Mouse (Mus musculus) CH12.LX (cell line): ENCODE measurements around the gene Fra10ac1. TPM values are rescaled to one million over a fixed set of nuclear protein-coding genes. Genes with fewer than 3 reads are reported as not detected.

Experiments used
- DNase-seq: peaks from one replicate; pipeline ENCODE4 v3.0.0-alpha.2; 2013; ENCODE audit errors: extremely low read depth
- H3K27ac ChIP-seq: 2 replicates; pipeline ENCODE4 v1.5.1; 2012; ENCODE audit warnings: low read depth, mild to moderate bottlenecking, control low read depth, moderate library complexity; ENCODE audit not compliant: insufficient read depth
- H3K27me3 ChIP-seq: replicated peaks from 2 replicates; pipeline ENCODE3; 2012; ENCODE audit warnings: inconsistent platforms
- H3K36me3 ChIP-seq, 2 experiments: replicated peaks in 1 of 2; 2 replicates each; pipeline versions ENCODE3 to v1.6.1; 2012; ENCODE audit warnings: inconsistent platforms in 1 of 2, low read length in 1 of 2, mild to moderate bottlenecking in 1 of 2, mixed read lengths in 1 of 2, moderate library complexity in 1 of 2; ENCODE audit not compliant: control insufficient read depth in 1 of 2, insufficient read depth in 1 of 2
- H3K4me1 ChIP-seq, 2 experiments: 2 replicates each; pipeline ENCODE4 v1.6.1; 2012; ENCODE audit warnings: inconsistent platforms in 1 of 2, moderate library complexity in 1 of 2; ENCODE audit not compliant: insufficient read depth in 2 of 2, control insufficient read depth in 1 of 2
- H3K4me2 ChIP-seq: 2 replicates; pipeline ENCODE4 v1.6.1; 2012; ENCODE audit warnings: low read depth, mild to moderate bottlenecking, control low read depth; ENCODE audit not compliant: poor library complexity, insufficient read depth, severe bottlenecking
- H3K4me3 ChIP-seq, 3 experiments: fragments of 150-350 bp in 1 of 3; sonication (generic) in 1 of 3; replicated peaks in 1 of 3; 2 replicates each; pipeline versions ENCODE3 to v1.5.1; 2011 to 2012; ENCODE audit warnings: low read depth in 2 of 3, low read length in 2 of 3, mild to moderate bottlenecking in 2 of 3, moderate library complexity in 2 of 3, control low read depth in 1 of 3, improper control_type of control experiment in 1 of 3, inconsistent platforms in 1 of 3, mixed read lengths in 1 of 3; ENCODE audit not compliant: poor library complexity in 1 of 3
- H3K79me2 ChIP-seq: replicated peaks from 2 replicates; pipeline ENCODE4 v1.6.1; 2012; ENCODE audit warnings: mild to moderate bottlenecking, moderate library complexity; ENCODE audit not compliant: control insufficient read depth, poor library complexity, insufficient read depth, severe bottlenecking; ENCODE audit errors: extremely low read depth
- H3K9ac ChIP-seq: 2 replicates; pipeline ENCODE4 v1.6.1; 2012; ENCODE audit warnings: low read depth, mild to moderate bottlenecking, control low read depth, moderate library complexity; ENCODE audit not compliant: insufficient read depth
- H3K9me3 ChIP-seq: replicated peaks from 2 replicates; pipeline ENCODE3; 2012; ENCODE audit warnings: low read length, inconsistent platforms, mixed read lengths
- CHD1 ChIP-seq: IDR thresholded peaks from 2 replicates; pipeline ENCODE4 v1.6.1; 2012; ENCODE audit warnings: low read depth, low read length, improper control_type of control experiment, inconsistent platforms
- CHD2 ChIP-seq: IDR thresholded peaks from 2 replicates; pipeline ENCODE4 v1.6.1; 2011; ENCODE audit warnings: low read length, improper control_type of control experiment
- CTCF ChIP-seq, 2 experiments: IDR thresholded peaks in 1 of 2; conservative IDR thresholded peaks in 1 of 2; 2 replicates each; pipeline ENCODE4 v1.5.1; 2011 to 2012; ENCODE audit warnings: low read depth in 2 of 2, low read length in 2 of 2, improper control_type of control experiment in 1 of 2, inconsistent platforms in 1 of 2, mild to moderate bottlenecking in 1 of 2, moderate library complexity in 1 of 2
- E2F4 ChIP-seq: IDR thresholded peaks from 2 replicates; pipeline ENCODE4 v1.6.1; 2011; ENCODE audit warnings: low read depth, low read length, improper control_type of control experiment; ENCODE audit not compliant: insufficient replicate concordance
- ELF1 ChIP-seq: IDR thresholded peaks from 2 replicates; pipeline ENCODE4 v1.6.1; 2014; ENCODE audit warnings: low read depth, mild to moderate bottlenecking, inconsistent platforms, low read length, improper control_type of control experiment
- IRF4 ChIP-seq: IDR thresholded peaks from 2 replicates; pipeline ENCODE4 v1.6.1; 2014; ENCODE audit warnings: low read depth, mild to moderate bottlenecking, inconsistent platforms, low read length, improper control_type of control experiment
- JUN ChIP-seq: IDR thresholded peaks from 2 replicates; pipeline ENCODE4 v1.6.1; 2011; ENCODE audit warnings: low read depth, mild to moderate bottlenecking, low read length, improper control_type of control experiment, moderate library complexity; ENCODE audit not compliant: insufficient read depth
- JUND ChIP-seq: conservative IDR thresholded peaks from 2 replicates; pipeline ENCODE4 v1.6.1; 2011; ENCODE audit warnings: low read depth, low read length, improper control_type of control experiment
- KAT2A ChIP-seq: IDR thresholded peaks from 2 replicates; pipeline ENCODE4 v1.6.1; 2012; ENCODE audit warnings: low read length, improper control_type of control experiment, inconsistent platforms; ENCODE audit not compliant: insufficient replicate concordance
- MAX ChIP-seq: IDR thresholded peaks from 2 replicates; pipeline ENCODE4 v1.6.1; 2011; ENCODE audit warnings: low read length, improper control_type of control experiment
- MEF2A ChIP-seq: IDR thresholded peaks from 2 replicates; pipeline ENCODE4 v1.6.1; 2014; ENCODE audit warnings: low read depth, mild to moderate bottlenecking, inconsistent platforms, low read length, improper control_type of control experiment, borderline replicate concordance
- NELFE ChIP-seq: IDR thresholded peaks from 2 replicates; pipeline ENCODE4 v1.6.1; 2011; ENCODE audit warnings: low read depth, low read length, improper control_type of control experiment
- POLR2AphosphoS2 ChIP-seq: IDR thresholded peaks from 2 replicates; pipeline ENCODE4 v1.6.1; 2011; ENCODE audit warnings: low read depth, low read length, improper control_type of control experiment
- RAD21 ChIP-seq: IDR thresholded peaks from 2 replicates; pipeline ENCODE4 v1.6.1; 2011; ENCODE audit warnings: low read depth, mild to moderate bottlenecking, low read length, improper control_type of control experiment, moderate library complexity
- RCOR1 ChIP-seq: conservative IDR thresholded peaks from 2 replicates; pipeline ENCODE4 v1.6.1; 2012; ENCODE audit warnings: low read depth, mild to moderate bottlenecking, inconsistent platforms, low read length, improper control_type of control experiment
- SMC3 ChIP-seq: IDR thresholded peaks from 2 replicates; pipeline ENCODE4 v1.6.1; 2011; ENCODE audit warnings: low read depth, low read length, improper control_type of control experiment
- UBTF ChIP-seq: IDR thresholded peaks from 2 replicates; pipeline ENCODE4 v1.6.1; 2012; ENCODE audit warnings: low read depth, mild to moderate bottlenecking, inconsistent platforms, low read length, improper control_type of control experiment, moderate library complexity
- USF1 ChIP-seq: IDR thresholded peaks from 2 replicates; pipeline ENCODE4 v1.6.1; 2014; ENCODE audit warnings: low read depth, mild to moderate bottlenecking, inconsistent platforms, low read length, improper control_type of control experiment
- ZKSCAN1 ChIP-seq: IDR thresholded peaks from 2 replicates; pipeline ENCODE4 v1.6.1; 2012; ENCODE audit warnings: low read depth, inconsistent platforms, low read length, improper control_type of control experiment, borderline replicate concordance
- ZMIZ1 ChIP-seq: IDR thresholded peaks from 2 replicates; pipeline ENCODE4 v1.6.1; 2012; ENCODE audit warnings: low read depth, mild to moderate bottlenecking, inconsistent platforms, low read length, improper control_type of control experiment
- ZNF384 ChIP-seq: IDR thresholded peaks from 2 replicates; pipeline ENCODE4 v1.6.1; 2012; ENCODE audit warnings: low read depth, low read length, improper control_type of control experiment, inconsistent platforms
- dilution Hi-C: fragments of 300-500 bp; cut with MboI; formaldehyde crosslinking; loops from 2 replicates; pipeline ENCODE4 v1.14.3; 2020; ENCODE audit warnings: low sequenced_read_pairs; ENCODE audit not compliant: extremely low pct_unique_long_range_greater_than_20kb, extremely low pct_ligation_motif_present
- in situ Hi-C: fragments of 300-500 bp; cut with MboI; formaldehyde crosslinking; loops from 3 replicates; pipeline ENCODE4 v1.14.3; 2019; ENCODE audit warnings: low sequenced_read_pairs, low pct_ligation_motif_present, low pct_unique_long_range_greater_than_20kb, mixed read lengths
- polyA plus RNA-seq: library from polyadenylated mRNA; unstranded; fragments of >175 nt; gene quantifications from 2 replicates; pipeline ENCODE4 v1.2.1, GENCODE M21; 2012; ENCODE audit warnings: low read depth; ENCODE audit not compliant: insufficient read length
- total RNA-seq, 2 experiments: library from RNA; depleted of rRNA; stranded (reverse); fragments of 300-350 nt in 1 of 2; fragments of >200 nt in 1 of 2; gene quantifications; 2 replicates each; pipeline ENCODE4 v1.2.3; 2012 to 2014

Gene Fra10ac1
- total and polyA plus RNA-seq, 3 experiments: 21.1 to 50.4 (median 21.6) TPM

DNA sequence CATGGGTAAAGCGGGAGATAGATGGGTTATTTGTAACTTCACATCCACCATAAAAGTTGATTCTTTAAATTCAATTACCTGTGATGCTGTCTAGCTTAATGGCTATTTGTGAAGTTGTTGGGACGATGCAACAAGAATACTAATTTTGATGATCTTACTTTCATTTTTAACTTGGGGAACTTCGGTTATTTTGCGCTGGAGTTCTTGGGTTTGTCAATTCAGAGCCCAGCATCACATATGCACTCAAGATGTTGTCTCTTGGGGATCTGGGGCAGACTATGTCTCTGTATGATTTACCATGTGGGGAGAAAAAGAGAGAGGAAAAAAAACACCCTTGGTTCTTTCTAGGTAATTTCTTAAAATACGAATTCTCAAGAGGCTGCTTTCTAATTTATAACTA, 41.8 kb upstream of the Fra10ac1 start:
- dilution Hi-C loops: no loop called here
- no peak; the same call in 1 of the 2 replicates for TF ChIP-seq ZNF384
- no peak for TF ChIP-seq RCOR1
- no peak for TF ChIP-seq MEF2A
- no peak for TF ChIP-seq NELFE
- TF ChIP-seq JUND: no peak
- Histone ChIP-seq H3K4me2 (peak overlapping the region; percentile 79; the same call in 1 of the 2 replicates), H3K9ac (0 out of 2 replicates have a peak overlapping the region, but pooled peaks have one; percentile 13), H3K27me3 (no peaks in the 10 kb centered on the region), H3K27ac (no peak overlapping the region), H3K79me2 (no peaks in the 10 kb centered on the region), H3K9me3 (no peaks in the 10 kb centered on the region), H3K4me3 (peak overlapping the region in 1 of 3 experiments; percentile 30), H3K36me3 (no peaks in the 10 kb centered on the region), H3K4me1 (peaks cover 0 to 21% of the 10 kb centered on the region in 2 experiments; a peak in 2 of 4 replicates)
- peak; percentile 26 for DNase-seq
- in situ Hi-C loops: no loop called here

DNA sequence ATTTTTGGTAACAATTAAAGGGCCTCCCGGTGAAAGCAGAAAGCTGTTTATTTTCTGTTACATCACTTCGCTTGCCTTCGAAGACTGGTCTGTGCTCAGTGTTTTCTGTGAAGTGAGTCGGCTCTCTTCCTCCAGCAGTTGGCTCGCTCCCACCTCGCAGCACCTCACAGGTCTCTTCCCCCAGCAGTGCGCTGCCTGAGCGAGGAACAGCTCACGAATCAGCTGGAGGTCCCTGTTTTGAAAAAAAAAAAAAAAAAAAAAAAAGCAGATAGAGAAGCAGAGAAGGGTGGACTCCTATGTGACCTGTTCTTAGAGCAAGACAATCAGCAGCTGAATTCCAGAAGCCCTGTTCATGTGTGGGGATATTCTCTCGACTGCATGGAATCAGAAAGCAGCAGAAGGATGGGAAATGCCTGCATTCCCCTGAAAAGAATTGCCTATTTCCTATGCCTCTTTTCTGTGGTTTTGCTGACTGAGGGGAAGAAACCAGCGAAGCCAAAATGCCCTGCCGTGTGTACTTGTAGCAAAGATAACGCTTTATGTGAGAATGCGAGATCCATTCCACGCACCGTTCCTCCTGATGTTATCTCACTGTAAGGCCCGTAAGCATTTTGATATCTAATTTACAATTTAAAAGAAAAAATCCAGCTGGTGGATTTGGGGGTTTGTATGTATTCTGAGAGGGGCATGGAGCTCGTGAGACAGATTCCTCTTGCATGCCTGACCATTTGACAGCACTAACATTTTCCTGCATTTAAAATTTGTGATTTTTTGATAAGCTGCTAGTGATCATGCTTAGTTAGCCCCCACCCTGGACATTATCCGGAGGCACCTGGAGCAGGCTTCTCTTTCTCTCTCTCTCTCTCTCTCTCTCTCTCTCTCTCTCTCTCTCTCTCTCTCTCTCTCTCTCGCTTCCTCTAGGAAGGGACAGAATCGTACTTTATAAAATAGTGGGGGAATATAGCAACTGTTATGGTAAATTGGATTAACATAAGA, 40.8 kb upstream of the Fra10ac1 start, which contains the start of gene Lgi1:
Gene Lgi1 (plus strand): TSS at position 32 of the 996 bp plus-strand sequence.
- no peak within 1 kb of the TSS for H3K4me3 ChIP-seq
- in situ Hi-C loops: no loop called here
- H3K79me2 ChIP-seq: no peaks in the 10 kb centered on the region
- H3K4me2 ChIP-seq: peak within 1 kb of the TSS; percentile 79
- H3K27me3 ChIP-seq: no peaks in the 10 kb centered on the region
- dilution Hi-C loops: no loop called here
- H3K36me3 ChIP-seq: no peaks in the 10 kb centered on the region
- DNase-seq: no peak
- no peak within 1 kb of the TSS for H3K9ac ChIP-seq
- no peak within 1 kb of the TSS for H3K27ac ChIP-seq
- TF ChIP-seq ZNF384 (peak; percentile 77), UBTF (no peak)
- TF ChIP-seq, all 38 proteins: peak for 1
- Histone ChIP-seq H3K9me3 (no peaks in the 10 kb centered on the region), H3K4me1 (peaks cover 3 to 30% of the 10 kb centered on the region in 2 experiments; a peak in 3 of 4 replicates)

- dilution Hi-C loops: no loop called here
- no peaks in the 10 kb centered on the region for H3K9me3 ChIP-seq
- peaks cover 3 to 37% of the 10 kb centered on the region in 2 experiments; a peak in 3 of 4 replicates for H3K4me1 ChIP-seq
- H3K9ac ChIP-seq: no peak overlapping the region
- no peaks in the 10 kb centered on the region for H3K27me3 ChIP-seq
- peak overlapping the region; percentile 79 for H3K4me2 ChIP-seq
- no peaks in the 10 kb centered on the region for H3K36me3 ChIP-seq
- no peak overlapping the region for H3K4me3 ChIP-seq
- H3K27ac ChIP-seq: no peak overlapping the region
- in situ Hi-C loops: no loop called here
- DNase-seq: no peak
- H3K79me2 ChIP-seq: no peaks in the 10 kb centered on the region
- TF ChIP-seq NELFE (no peak), SMC3 (peak; percentile 38), CTCF (conservative IDR thresholded peaks at IDR 0.05 in 1 of 2, IDR thresholded peaks at IDR 0.05 in 1 of 2; ENCODE audit: low read depth in 2 of 2, low read length in 2 of 2) (peak in 1 of 2 experiments; percentile 46; a peak in 2 of 4 replicates), MAX (no peak), E2F4 (no peak), JUN (no peak), CHD2 (no peak), ELF1 (no peak), USF1 (no peak), RCOR1 (no peak), POLR2AphosphoS2 (no peak), ZMIZ1 (no peak), JUND (no peak), MEF2A (no peak), ZKSCAN1 (no peak), RAD21 (peak; percentile 26), IRF4 (no peak), CHD1 (no peak), KAT2A (no peak)
Measured at GRCm38 (mm10) chr19:38263829-38264504, 40.0 kb upstream of the Fra10ac1 start.
